Mouse (Mus musculus): Measurements from ENCODE around the gene Mecom.

GRCm38 (mm10) chr3:30546366-30546765 is 1.4 kb downstream of the Mecom start:
- no peak for TF ChIP-seq CTCF (IDR thresholded peaks at IDR 0.05; ENCODE audit: borderline replicate concordance, insufficient read depth, low read depth, low read length)
- no peak for TF ChIP-seq POLR2A (IDR thresholded peaks at IDR 0.05; ENCODE audit: borderline replicate concordance, insufficient read depth, low read length)
